Mouse (Mus musculus) c-Kit-positive CD71-positive TER-119-negative erythroid progenitor cells, embryonic 14.5 days (primary cell): Measurements from ENCODE around the gene Nfkbib.

Source experiments
- DNase-seq: peaks from one replicate; pipeline ENCODE4 v3.0.0-alpha.2; 2013; ENCODE audit warnings: low read depth

Gene Nfkbib

DNA sequence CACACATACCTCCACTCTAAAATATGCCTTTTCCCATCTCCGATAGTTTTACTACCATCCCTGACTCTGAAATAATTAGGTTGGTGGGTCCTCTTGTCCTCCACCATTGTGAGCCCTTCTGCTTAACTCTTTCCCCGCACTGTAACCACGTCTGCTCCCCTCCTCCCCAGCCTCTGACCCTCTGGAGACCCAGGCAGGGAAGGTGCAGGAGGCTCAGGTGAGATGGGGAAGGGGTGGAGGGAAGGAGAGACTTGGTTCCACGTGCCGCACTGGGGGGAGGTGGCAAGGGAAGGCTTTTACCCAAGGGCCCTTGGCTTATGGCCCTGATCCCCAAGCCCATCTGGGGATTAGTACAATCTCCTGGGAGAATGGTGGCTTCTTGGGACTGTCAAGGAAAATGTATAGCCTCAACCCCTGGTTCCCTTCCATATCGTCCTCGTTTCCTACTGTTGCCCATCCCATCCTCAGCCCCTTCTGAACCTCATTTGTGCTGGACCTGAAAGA is at the start of gene Nfkbib:
Nfkbib (minus strand) TSS at position 51 of the 504 bp plus-strand sequence.
- no peak for DNase-seq

- DNase-seq: no peak
Observed at GRCm38 (mm10) chr7:28816920-28817319, 49.6 kb upstream of the Nfkbib start.

DNA sequence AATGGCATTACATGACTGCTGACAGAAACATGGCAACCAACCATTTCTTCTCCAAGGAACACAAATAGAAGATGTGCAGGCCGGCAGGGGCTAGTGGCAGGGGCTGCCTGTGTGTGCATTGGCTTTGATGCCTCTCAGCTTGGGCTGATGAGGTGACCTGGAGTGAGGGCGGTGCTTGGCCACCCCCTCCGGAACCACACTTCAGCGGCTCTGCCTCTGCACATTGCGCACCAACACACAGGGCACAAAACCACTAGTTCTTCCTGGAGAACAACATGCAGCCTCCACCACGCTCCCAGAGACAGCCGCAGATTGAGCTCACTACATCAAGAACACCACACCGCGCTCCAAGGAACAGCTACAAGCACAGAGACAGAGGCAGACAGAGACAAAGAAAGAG is 48.9 kb upstream of the Nfkbib start:
- DNase-seq: no peak

- DNase-seq: no peak
Observed at GRCm38 (mm10) chr7:28815230-28815629, 47.9 kb upstream of the Nfkbib start.

DNA sequence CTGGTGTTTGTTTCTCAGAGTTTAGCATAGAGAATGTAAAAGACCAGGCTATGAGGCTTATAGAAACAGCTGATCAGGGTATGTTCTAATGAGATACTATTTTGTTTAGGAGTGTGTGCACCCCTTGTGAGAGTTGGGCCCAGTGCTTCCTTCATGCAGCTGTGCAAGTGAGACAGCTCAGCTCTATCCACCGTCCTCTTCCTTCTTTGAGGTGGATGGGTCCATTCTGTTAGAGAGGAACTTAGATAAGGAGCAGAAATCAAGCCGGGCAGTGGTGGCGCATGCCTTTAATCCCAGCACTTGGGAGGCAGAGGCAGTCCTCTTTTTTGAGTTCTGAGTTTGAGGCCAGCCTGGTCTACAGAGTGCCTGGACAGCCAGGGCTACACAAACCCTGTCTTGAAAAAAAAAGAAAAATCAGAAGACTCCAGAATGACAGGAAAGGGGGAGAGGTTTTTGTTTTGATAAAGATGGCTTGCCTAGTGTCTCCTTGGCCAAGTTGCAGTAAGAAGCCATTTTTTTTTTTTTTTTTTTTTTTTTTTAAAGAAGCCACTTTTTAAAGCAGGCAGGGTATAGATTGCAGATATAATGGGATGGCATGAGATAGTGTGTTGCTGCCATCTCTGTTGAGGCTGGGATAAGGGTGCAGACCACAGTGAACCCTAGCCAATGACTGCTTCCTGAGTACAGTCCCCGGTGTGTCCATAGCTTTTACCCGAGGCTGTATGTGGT is 47.2 kb upstream of the Nfkbib start:
- DNase-seq: no peak

- DNase-seq: no peak
Observed at GRCm38 (mm10) chr7:28812949-28813348, 45.6 kb upstream of the Nfkbib start.

DNA sequence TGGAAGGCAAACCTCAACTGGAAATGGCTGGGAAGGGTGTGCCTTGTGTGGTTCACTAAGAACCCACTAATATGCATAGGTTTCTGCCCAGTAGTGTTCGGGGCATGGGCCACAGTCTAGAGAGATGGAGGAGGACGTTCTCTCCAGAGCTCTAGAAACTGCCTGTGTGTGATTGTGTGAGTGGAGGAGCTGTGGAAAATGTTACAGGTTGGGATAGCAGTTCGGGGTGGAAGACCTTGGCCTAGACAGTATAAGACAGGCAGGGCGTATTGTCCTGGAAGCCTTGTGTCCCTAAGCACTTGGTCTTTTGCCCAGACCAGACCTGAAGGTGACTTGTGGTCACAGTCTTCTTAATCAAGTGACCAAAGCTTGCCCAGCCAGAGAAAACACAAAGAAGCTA is 45.1 kb upstream of the Nfkbib start:
- no peak for DNase-seq

DNA sequence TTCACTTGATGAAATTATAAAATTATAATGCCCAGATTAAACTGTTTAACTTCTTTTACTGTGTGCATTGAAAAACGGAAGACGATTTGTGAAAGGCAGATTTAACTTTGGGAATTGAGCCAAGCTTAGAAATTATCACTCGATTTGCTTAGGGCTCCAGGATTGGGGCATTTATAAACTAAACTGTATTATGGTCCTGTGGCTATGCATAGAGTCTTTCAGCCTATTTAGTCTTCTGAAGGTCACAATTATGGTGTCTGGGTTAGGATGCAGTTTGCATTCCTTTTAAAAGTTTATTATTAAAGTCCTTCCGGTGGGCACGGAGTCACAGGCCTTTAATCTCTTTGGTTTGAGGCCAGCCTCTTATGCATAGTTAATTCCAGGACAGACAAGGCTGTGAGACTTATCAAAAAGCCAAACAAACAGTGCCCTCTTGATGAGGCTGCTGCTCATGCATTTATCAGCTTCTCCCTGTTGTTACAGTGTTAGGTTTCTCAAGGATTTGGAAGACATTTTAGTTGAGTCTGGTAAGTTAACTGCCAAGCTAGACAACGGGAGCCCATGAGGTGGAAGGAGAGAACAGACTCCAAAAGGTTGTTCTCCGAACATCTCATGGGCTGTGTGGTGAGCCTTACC is 44.4 kb upstream of the Nfkbib start:
- DNase-seq: no peak

DNA sequence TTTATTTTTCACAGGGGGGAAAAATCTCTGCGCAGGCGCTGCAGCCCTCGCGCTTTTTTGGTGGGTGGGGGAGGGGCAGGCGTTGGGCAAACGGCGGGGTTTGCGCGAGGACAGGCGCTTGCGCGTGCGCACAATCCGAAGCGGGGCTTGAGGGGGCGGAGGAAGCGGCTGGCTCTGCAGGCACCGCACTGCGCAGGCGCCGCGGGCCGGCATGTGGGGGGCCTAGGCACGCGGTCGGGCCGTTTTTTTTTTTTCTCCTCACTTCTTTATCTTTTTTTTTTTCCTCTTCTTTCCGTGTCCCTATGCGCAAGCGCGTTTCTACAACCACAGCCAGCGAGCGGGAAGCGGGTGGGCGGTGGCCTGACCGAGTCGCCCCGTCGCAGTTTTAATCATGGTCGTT is 43.9 kb upstream of the Nfkbib start:
- DNase-seq: peak; percentile 90

DNA sequence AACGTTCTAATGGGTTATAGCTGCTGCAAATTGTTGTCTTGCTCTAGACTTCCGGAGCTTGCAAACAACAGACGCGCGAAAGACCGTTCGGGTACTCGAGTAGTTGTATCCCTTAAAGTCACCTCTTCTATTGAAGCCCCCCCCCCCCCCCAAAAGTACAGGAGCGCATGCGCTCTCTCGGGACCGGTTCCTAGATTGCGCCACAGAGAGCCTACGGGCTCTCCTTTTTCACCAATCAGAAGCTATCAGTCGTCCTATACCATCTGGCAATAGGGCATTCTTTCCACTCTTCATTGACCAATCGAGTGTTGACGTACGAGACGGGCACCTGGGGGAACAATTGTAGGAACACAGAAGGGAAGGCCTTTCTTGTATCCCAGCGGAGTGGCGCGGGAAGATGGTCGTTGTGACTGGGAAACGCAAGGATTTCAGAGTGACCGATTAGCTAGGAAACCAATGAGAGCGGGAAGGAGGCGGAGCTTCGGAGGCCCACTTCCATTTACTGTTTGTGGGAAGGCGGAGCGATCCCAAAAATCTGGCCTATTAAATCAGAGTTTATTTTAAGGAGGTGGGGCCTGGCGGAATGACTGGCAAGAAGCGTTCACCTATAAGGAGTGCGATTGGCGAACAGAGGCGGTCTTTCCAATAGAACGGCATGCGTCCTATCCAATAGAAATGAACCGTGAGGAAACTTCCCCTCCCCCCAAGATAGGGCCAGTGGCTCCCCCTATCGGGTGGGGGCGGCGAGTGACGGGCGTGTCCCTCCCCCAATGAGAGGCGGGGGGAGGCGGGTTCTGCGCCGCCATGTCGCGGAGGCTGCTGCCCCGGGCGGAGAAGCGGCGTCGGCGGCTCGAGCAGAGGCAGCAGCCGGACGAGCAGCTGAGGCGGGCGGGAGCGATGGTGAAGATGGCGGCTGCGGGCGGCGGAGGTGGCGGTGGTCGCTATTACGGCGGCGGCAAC is 43.1 kb upstream of the Nfkbib start:
- DNase-seq: peak; percentile 98

DNA sequence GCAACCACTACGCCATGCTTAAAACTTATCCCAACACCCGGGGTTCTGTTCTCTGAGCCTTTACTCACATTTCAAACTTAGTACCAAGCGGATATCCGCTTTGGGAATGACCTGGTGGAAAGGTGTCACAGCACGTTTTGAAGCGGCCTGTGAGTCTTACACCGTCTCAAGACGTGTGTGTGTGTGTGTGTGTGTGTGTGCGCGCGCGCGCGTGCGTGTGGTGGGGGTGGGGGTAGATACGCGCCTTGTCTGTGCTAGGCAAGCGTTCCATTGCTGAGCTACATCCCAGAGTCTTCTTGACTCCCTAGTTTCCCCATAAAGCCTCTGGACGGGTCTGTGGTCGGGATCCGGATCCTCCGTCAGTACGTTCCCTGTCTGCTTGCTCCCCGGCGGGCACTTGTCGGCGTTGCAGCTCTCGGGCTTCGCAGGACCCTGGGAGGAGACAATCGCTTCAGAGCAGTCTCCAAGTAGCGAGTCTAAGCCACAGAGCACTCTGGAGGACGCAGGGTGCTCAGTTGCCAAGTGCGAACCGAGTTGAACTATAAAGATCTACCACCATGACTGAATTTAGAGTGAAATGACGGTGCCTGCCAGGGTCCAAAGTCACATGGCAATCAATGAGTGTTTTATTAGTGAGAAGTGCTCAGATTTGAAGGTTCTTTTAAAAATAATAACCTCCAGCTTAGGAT is 42.2 kb upstream of the Nfkbib start:
- DNase-seq: no peak

- DNase-seq: peak; percentile 81
Observed at GRCm38 (mm10) chr7:28808957-28809393, 41.7 kb upstream of the Nfkbib start.

DNA sequence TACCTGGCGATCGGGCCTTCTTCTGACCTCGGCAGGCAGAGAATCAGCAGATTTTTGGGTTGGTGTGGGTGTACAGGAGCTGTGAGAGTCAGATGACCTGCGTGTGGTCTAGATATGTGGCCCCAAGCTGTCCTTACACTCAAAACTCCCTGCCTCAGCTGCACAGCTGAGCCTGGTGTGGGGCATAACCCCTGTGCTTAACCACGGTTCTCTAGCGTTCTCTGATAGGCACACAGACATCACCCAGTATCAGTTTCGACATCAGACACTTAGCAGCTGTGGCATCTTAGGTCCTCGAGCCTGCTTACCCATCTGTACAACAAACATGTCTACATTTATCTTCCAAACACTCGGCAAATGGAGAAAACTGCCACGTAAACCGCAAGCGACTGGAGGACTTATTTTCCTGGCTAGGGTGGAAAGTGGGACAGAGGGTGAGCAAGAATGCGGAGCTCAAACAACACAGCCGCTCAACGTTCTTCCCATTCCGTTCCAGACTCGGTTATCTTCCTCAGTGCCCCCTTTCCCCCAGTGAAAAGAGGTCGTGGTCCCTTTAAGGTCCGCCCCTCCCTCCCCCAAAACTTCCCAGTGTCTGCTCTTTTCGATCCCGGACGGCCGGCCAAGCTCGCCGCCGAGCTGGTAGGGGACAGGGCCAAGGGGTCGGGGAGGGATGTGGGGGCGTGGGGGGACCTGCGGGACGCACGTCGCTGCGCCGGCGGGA is 41.1 kb upstream of the Nfkbib start, which contains the start of gene Hnrnpl:
Hnrnpl (plus strand) TSS at position 321 of the 721 bp plus-strand sequence.
- no peak for DNase-seq

DNA sequence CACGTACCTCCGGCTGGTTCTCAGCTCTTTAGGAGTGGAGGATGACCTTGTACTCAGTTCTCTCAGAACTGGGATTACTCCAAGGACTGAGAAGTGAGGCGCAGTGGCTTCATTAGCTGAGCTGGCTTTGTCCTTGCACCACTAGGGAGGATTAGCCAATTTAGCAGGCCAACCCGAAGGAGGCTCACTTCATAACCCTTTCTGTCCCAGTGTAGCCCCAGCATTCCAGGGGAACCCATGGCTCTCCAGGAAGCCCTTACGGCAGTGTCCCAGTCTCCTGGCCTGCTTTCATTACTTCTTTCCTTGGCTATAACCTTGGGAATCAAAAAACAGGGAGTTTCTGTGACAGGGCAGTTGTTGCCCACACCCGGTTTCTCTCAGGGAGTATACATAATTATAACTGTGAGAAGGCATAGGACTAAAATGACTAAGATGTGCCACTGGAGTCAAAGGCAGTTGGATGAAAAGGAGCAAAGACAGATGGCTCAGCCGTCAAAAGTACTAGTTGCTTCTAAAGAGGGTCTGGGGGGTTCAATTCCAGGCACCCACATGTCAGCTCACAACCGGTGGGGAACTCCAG is 40.4 kb upstream of the Nfkbib start:
- DNase-seq: no peak

DNA sequence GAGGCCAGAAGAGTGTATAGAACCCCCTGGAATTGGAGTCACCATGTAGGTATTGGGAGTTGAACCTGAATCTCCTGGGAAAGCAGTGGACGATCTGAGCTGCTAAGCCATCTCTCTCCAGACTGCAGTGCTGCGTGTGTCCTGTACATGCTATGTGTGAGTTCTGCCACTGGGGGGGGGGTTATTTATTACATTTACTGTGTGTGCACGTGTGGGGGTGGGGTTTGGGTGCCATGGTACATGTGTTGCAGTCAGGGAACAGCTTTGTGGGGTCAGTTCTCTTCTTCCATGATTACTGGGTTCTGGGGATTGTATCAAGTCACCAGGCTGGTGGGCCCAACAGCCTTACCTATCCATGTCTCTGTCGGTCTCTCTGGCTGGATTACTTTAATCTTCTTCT is 39.6 kb upstream of the Nfkbib start:
- no peak for DNase-seq

GRCm38 (mm10) chr7:28803756-28804155 is 36.4 kb upstream of the Nfkbib start:
- DNase-seq: no peak

DNA sequence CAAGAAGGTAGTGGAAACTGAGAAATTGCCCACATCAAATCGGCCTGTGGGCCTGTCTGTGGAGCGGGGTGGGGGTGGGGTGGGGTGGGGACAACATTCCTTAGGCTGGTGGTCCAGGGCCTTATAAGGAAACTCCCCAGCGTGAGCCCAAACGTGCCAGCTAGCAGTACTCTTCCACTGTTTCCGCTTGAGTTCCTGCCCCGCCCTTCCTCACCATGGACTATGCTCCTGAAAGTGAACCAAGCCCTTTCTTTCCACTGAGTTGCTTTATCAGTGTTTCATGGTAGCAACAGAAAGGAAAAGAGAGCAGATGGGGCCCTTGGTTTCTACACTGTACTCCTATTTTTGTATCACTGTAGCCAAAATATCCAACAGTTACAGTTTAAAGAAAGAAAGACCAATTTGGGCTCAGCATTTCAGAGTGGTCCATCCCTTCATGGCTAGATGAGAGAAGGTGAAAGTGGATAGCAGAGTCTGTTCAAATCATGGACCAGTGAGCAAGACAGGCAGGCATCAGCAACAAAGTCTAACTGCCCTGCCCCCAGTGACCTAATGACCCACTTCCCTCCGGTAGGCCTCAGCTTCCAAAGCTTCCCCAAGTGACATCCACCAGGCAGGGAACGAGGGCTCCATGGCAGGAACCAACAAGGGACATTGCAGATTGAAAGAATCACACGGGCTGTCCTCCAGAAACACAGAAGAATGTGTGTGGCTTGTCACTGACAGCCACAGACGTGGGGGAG is 35.7 kb upstream of the Nfkbib start:
- DNase-seq: no peak

- DNase-seq: no peak
Observed at GRCm38 (mm10) chr7:28801901-28802670, 34.8 kb upstream of the Nfkbib start.

- DNase-seq: no peak
Observed at GRCm38 (mm10) chr7:28801451-28801850, 34.1 kb upstream of the Nfkbib start.
